Mouse (Mus musculus) CD8-positive naive resting alpha-beta T cell, adult 2 months (primary cell): ENCODE data around the gene Gdf5.
A peak's percentile ranks its signal among the peaks of the same experiment; 100 is the strongest.

Experiments used
- DNase-seq, 2 experiments: peaks; one replicate each; pipeline ENCODE4 v3.0.0; 2022; ENCODE audit warnings: low read depth in 2 of 2, low spot score in 2 of 2

Gene Gdf5

GRCm38 (mm10) chr2:155945124-155945523 lies at the start of gene Gdf5:
TSS of gene Gdf5 (minus strand) at chr2:155945367.
- no peak for DNase-seq

- DNase-seq, result no peak
Measured at GRCm38 (mm10) chr2:155991863-155992321, 46.7 kb upstream of the Gdf5 start.

DNA sequence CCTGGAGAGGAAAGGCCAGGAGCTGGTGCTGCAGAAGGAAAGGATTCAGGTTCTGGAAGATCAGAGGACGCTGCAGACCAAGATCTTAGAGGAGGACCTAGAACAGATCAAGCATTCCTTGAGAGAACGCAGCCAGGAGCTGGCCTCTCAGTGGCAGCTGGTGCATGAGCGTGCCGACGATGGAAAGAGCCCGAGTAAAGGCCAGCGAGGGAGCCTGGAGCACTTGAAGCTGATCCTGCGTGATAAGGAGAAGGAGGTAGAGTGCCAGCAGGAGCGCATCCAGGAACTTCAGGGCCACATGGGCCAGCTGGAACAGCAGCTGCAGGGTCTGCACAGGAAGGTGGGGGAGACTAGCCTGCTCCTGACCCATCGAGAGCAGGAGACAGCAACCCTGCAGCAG lies 46.0 kb upstream of the Gdf5 start:
- no peak for DNase-seq

DNA sequence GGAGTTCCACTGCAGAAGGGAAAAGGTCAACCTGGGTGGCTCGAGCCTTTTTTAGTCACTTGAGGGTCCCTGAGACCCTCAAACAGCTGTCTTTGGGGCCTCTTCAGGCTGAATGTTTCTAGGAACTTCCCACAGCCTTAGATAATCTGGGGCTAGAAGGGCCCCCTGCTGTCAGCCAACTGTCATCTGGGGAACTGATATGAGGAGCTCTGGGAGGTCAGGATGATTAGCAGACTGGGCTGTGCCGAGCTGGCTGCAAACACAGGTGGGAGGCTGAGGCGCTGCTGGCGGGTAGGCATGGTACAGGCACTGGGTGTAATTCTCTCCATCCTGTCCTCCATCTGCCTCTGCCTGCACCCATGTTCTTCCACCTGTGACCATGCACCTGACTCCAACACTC lies 43.9 kb upstream of the Gdf5 start:
- no peak for DNase-seq

DNA sequence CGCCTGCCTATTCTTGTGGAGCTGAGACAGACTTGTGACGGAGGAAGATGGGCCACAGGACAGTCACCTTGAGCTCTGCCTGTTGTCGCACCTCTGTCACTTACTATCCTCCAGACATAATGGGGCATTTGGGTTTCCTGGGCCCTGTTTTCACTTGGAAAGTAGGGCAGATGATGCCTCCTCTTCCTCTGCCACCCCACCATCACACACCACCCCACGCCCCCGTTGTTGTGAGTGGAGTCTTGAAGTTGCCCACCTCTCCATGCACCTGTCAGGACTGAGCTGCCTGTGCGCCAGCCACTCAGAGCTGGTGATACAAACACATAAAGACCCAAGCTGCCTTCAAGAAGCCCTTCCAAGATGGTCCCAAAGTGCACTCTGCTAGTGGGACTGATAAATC lies 42.0 kb upstream of the Gdf5 start:
- DNase-seq, result no peak

- DNase-seq, result no peak
Measured at GRCm38 (mm10) chr2:155985776-155986175, 40.6 kb upstream of the Gdf5 start.

GRCm38 (mm10) chr2:155979328-155979991 lies 34.3 kb upstream of the Gdf5 start:
- DNase-seq, result peak; percentile 52 to 69

DNA sequence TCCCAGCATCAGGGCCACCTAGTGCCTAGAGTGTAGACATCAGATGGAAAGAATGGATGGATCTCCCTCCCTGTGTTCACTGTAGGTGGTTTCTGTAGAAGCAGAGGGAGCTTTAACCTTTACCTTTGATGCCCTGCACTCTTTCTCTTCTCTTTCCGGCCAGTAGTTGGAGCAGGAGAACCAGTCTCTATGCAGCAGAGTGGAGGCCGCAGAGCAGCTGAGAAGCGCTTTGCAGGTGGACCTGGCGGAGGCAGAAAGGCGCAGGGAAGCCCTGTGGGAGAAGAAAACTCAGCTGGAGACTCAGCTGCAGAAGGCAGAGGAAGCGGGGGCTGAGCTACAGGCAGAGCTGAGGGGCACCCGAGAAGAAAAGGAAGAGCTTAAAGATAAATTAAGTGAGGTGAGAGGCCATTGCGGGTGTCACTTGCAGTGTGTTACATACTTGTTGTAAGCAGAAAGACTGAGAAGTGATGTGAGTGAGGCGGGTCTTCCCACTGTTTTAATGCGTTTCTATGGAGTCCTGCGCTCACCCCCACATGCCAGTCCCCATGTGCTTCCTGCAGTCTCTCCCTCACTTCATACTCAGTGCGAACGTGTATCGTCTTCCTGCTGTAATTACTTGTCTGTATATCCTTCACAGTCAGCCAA lies 29.0 kb upstream of the Gdf5 start:
- no peak for DNase-seq

- DNase-seq, result no peak
Measured at GRCm38 (mm10) chr2:155973348-155973747, 28.2 kb upstream of the Gdf5 start.

DNA sequence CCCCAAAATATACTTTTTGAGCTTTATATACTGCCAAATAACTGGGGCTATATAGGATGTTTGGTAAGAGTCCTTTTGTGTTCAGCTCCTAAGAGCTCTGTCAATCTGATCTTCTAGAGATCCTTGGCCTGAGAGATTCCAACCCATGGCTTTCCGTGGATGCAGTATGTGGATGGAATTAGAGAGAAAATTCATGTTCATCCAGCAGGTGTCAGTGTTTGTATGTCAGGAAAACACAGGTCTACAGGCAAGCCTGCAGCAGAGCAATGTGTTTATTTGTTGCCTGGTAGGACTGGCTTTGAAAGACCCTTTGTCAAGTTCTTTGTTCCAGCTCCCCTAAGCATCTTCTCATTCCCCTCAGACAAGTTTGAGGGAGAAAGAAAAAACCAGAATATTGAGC lies 17.8 kb upstream of the Gdf5 start:
- no peak for DNase-seq

- no peak for DNase-seq
Measured at GRCm38 (mm10) chr2:155961862-155962261, 16.7 kb upstream of the Gdf5 start.

GRCm38 (mm10) chr2:155959981-155960380 lies 14.8 kb upstream of the Gdf5 start:
- DNase-seq, result no peak

GRCm38 (mm10) chr2:155956134-155957059 lies 11.2 kb upstream of the Gdf5 start, which contains the start of gene Cep250:
TSS of gene Cep250 (plus strand) at chr2:155956458.
- peak; percentile 86 to 87 for DNase-seq

GRCm38 (mm10) chr2:155952006-155952405 lies 6.8 kb upstream of the Gdf5 start:
- DNase-seq, result peak in 1 of 2 experiments; percentile 33

DNA sequence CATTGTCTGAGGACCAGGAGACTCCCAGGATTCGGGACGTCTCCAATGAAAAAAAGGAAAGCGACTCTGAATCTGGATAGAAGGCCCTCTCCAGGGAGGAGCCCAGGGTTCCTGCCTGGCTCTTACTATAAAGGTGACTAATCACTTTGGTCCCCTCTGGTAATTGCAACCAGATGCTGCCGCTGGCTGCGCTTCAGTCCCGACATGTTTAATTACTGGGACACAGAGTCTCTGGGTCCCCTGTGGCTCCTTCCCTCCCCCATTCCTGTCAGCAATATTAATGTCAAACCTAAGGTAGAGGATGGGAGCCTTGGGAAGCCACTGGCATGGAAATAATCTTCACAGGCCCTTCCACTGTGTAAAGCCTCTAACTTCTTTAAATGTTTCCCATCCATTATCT lies 4.2 kb upstream of the Gdf5 start:
- DNase-seq, result no peak

DNA sequence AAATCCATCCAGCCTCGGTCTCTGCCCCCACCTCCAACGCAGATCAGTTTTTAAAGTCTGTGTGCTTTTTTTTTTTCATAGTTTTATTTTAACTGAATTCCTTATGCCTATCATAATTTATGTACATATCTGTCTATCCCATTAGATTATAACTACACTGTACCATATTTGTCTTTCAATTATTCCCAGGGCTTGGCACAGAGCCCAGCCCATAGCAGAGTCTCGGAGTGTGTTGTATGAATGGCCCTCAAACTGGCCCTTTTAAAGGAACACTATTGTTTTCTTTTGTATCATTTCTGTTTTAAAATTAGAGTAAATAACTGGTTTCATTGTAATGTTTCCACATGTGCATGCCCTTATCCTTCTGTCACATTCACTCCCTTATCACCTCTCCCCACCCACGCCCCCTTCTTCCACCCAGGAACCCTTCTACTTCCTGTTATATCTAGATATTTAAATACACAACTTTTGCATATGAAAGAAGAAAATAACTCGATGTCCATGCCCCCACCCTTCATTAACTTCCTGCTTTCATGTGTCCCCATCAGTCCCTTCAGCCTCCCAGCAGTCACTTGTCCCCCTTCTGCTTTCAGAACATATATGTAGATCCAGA lies 2.3 kb upstream of the Gdf5 start:
- no peak for DNase-seq

GRCm38 (mm10) chr2:155946499-155946898 lies 1.3 kb upstream of the Gdf5 start:
- DNase-seq, result no peak

GRCm38 (mm10) chr2:155946069-155946468 lies 902 bp upstream of the Gdf5 start:
- peak; percentile 50 to 68 for DNase-seq

DNA sequence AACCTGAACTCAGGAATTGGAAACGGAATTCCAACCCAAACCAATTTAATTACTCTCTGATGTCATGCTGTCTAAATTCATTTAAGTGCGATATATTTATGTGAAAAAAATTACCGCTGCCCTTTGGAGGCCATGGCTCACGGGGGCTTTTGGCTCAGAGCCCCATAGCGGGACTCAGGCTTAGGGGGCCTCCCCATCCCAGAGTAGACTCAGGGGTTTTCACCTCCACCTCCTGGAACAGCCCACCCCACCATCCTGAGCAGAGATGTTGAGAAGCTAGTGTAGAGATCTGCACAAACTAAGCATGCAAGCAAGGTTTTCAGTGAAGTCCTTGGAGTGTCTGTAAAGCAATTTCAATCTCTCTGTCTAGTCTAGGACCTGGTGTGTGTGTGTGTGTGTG lies 413 bp upstream of the Gdf5 start:
- no peak for DNase-seq

- no peak for DNase-seq
Measured at GRCm38 (mm10) chr2:155944685-155945084, 482 bp downstream of the Gdf5 start.

DNA sequence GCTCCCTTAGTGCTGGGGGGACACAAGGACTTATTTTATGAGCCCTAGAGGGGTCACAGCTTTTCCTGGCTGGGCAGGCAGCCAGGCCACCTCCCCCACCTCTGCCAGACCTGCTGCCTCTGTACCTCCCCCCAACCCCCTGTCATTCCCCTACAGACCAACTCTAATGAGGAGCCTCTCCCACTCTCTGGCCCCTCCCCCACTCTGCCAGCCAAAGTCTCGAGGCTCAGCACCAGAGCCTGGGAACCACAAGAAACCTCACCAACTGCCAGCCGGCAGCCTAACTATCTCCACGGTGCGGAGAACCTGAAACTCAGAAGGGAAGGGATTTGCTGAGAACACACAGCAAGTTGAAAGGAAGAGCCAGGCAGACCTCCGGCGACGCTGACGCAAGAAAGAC lies 1.7 kb downstream of the Gdf5 start:
- no peak for DNase-seq
